19 mouse cellular contexts compared by ENCODE assay signal in the genomic region with DNA sequence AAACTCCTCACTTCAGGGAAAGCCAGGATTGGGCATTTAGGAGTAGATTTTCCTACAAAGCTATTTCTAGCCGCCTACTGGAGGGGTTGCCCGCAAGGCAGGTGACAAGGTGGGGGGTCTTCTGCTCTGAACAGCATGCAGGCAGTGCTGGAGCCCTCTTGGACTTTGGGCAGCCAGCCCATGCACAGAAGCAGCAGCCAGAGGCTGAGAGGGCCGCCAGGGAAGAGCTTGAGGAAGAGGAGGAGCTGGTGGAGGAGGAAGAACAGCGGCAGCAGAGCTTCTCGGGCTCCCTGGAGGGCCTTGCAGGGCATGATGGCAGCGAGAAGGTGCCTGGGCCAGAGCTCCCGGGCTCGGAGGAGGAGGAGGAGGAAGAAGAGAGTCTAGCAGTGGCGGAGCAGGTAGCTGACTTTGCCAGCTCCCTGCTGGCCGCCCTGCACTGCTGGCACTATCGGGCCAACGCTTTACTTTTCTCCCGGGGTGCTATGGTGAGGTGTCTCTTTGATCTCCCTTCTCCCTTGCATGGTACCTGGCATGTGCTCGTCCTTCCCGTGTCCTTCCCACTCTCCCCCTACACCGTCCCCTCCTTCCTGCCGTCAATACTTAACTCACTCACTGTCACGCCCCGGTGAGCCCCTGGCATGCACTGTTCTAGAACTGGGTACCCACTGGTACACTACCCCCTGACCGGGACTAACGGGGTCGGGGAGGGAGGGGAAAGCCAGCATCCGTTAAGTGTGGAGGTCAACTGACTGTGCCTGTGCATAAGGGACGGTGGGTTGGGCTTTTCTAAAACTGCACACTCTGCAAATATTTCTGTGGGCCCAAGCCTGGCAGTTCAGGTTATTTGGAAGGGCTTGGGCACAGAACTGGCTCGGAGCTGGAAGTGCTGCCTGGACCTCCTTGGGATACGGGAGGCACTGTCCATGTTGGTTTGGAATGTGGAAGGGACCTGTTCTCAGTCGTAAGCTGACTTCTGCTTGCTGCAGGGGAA. TPM values are rescaled to one million over a fixed set of nuclear protein-coding genes. Genes with fewer than 3 reads are reported as not detected.
DNase-seq lines count a peak whose midpoint lies in the region; ATAC-seq and TF ChIP-seq lines count a peak whose summit lies in the region.
"Had no signal": no experiment of that assay in that cellular context is flagged by ENCODE, and none has a peak within 500 bp of the region (broad histone marks: within the 10 kb centered on the region; RNA-seq: fewer than 3 reads in every experiment).

No protein-coding gene starts in this region.

- 58% methylated on average over 25 of the region's 27 CpGs for WGBS in midbrain, postnatal 0 days
- WGBS in midbrain, embryonic 16.5 days: 62% methylated on average over 27 of the region's 27 CpGs
- WGBS in kidney, embryonic 15.5 days: 50% methylated on average over 27 of the region's 27 CpGs
- 87% methylated on average over 27 of the region's 27 CpGs for WGBS in limb, embryonic 10.5 days

- no peak for ATAC-seq in midbrain, postnatal 0 days (ENCODE audit: low FRiP score)
- ATAC-seq in midbrain, embryonic 16.5 days: no peak
- peak; percentile 95 for ATAC-seq in kidney, embryonic 15.5 days (replicated peaks; ENCODE audit: low FRiP score)
- ATAC-seq: CD4-positive, CD25-positive, alpha-beta regulatory T cell, adult 4 months; intestine, postnatal 0 days had no signal

- no peak for TF ChIP-seq CTCF in midbrain, postnatal 0 days (IDR thresholded peaks at IDR 0.05)

- H3K9me3 ChIP-seq in midbrain, postnatal 0 days (ENCODE audit: low read length): no peaks in the 10 kb centered on the region
- no peaks in the 10 kb centered on the region for H3K9me3 ChIP-seq in midbrain, embryonic 16.5 days (replicated peaks; ENCODE audit: control insufficient read depth, low read length, poor library complexity, severe bottlenecking)
- no peaks in the 10 kb centered on the region for H3K9me3 ChIP-seq in kidney, embryonic 15.5 days (replicated peaks)
- no peaks in the 10 kb centered on the region for H3K9me3 ChIP-seq in limb, embryonic 10.5 days (replicated peaks)
- H3K9me3 ChIP-seq: heart, embryonic 10.5 days; hindbrain, embryonic 12.5 days; lung, embryonic 15.5 days had no signal

- H3K27me3 ChIP-seq in midbrain, postnatal 0 days (ENCODE audit: insufficient read depth, low read length): no peaks in the 10 kb centered on the region
- no peaks in the 10 kb centered on the region for H3K27me3 ChIP-seq in midbrain, embryonic 16.5 days (ENCODE audit: control insufficient read depth, insufficient read depth, low read depth, low read length)
- H3K27me3 ChIP-seq in kidney, embryonic 15.5 days: no peaks in the 10 kb centered on the region
- H3K27me3 ChIP-seq in limb, embryonic 10.5 days (ENCODE audit: low read depth, poor library complexity, severe bottlenecking): no peaks in the 10 kb centered on the region
- H3K27me3 ChIP-seq: hindbrain, embryonic 12.5 days; lung, embryonic 15.5 days had no signal

- H3K4me2 ChIP-seq in midbrain, postnatal 0 days (ENCODE audit: low read depth, low read length, poor library complexity, severe bottlenecking): peak overlapping the region; percentile 2; the same call in 1 of the 2 replicates
- H3K4me2 ChIP-seq in midbrain, embryonic 16.5 days (ENCODE audit: low read length): no peak overlapping the region
- peak overlapping the region; percentile 43 for H3K4me2 ChIP-seq in kidney, embryonic 15.5 days
- H3K4me2 ChIP-seq: hindbrain, embryonic 12.5 days; liver, embryonic 11.5 days; lung, embryonic 15.5 days had no signal

- DNase-seq in cerebellum, adult 11-12 months: peak; percentile 61
- DNase-seq in cerebellum, postnatal 14 days: no peak
- DNase-seq in midbrain, postnatal 0 days (ENCODE audit: low spot score): no peak
- no peak for DNase-seq in limb, embryonic 10.5 days (ENCODE audit: low spot score)
- no peak for DNase-seq in left cerebral cortex, adult 18-20 months (ENCODE audit: low spot score in 2 of 2)
- no peak for DNase-seq in right cerebral cortex, adult 18-20 months
- DNase-seq: adrenal gland, postnatal 10 days; gastrocnemius, postnatal 10 days; heart, postnatal 10 days; right cerebral cortex, postnatal 25 days; thymus, postnatal 4 days had no signal

- no peaks in the 10 kb centered on the region for H3K4me1 ChIP-seq in midbrain, postnatal 0 days (ENCODE audit: insufficient read depth, low read length)
- no peaks in the 10 kb centered on the region for H3K4me1 ChIP-seq in midbrain, embryonic 16.5 days (ENCODE audit: control insufficient read depth, insufficient read depth, low read length)
- H3K4me1 ChIP-seq in kidney, embryonic 15.5 days: peaks cover 40% of the 10 kb centered on the region
- H3K4me1 ChIP-seq in limb, embryonic 10.5 days: peaks cover 17% of the 10 kb centered on the region

- H3K9ac ChIP-seq in midbrain, postnatal 0 days (replicated peaks; ENCODE audit: low read length, poor library complexity, severe bottlenecking): no peak overlapping the region
- no peak overlapping the region for H3K9ac ChIP-seq in midbrain, embryonic 16.5 days (ENCODE audit: low read depth, low read length)
- H3K9ac ChIP-seq in kidney, embryonic 15.5 days: 0 out of 2 replicates have a peak overlapping the region, but pooled peaks have one; percentile 15
- H3K9ac ChIP-seq: hindbrain, embryonic 12.5 days; lung, embryonic 15.5 days had no signal

- no peaks in the 10 kb centered on the region for H3K36me3 ChIP-seq in midbrain, postnatal 0 days (ENCODE audit: insufficient read depth, low read length)
- H3K36me3 ChIP-seq in midbrain, embryonic 16.5 days (ENCODE audit: control insufficient read depth, insufficient read depth, low read length): no peaks in the 10 kb centered on the region
- H3K36me3 ChIP-seq in kidney, embryonic 15.5 days: peaks cover 47% of the 10 kb centered on the region
- H3K36me3 ChIP-seq in limb, embryonic 10.5 days: peaks cover 67% of the 10 kb centered on the region
- H3K36me3 ChIP-seq: hindbrain, embryonic 12.5 days had no signal

- no peak overlapping the region for H3K4me3 ChIP-seq in midbrain, postnatal 0 days (ENCODE audit: low read depth, low read length)
- H3K4me3 ChIP-seq in midbrain, embryonic 16.5 days (ENCODE audit: low read depth, low read length): no peak overlapping the region
- 0 out of 2 replicates have a peak overlapping the region, but pooled peaks have one; percentile 0 for H3K4me3 ChIP-seq in kidney, embryonic 15.5 days (replicated peaks)
- H3K4me3 ChIP-seq in limb, embryonic 10.5 days: no peak overlapping the region
- H3K4me3 ChIP-seq: heart, embryonic 10.5 days; hindbrain, embryonic 12.5 days; lung, embryonic 15.5 days had no signal

- H3K27ac ChIP-seq in midbrain, postnatal 0 days (ENCODE audit: low read depth, low read length): no peak overlapping the region
- no peak overlapping the region for H3K27ac ChIP-seq in midbrain, embryonic 16.5 days (ENCODE audit: low read length)
- peak overlapping the region; percentile 94 for H3K27ac ChIP-seq in kidney, embryonic 15.5 days
- H3K27ac ChIP-seq in limb, embryonic 10.5 days: 0 out of 2 replicates have a peak overlapping the region, but pooled peaks have one; percentile 25
- H3K27ac ChIP-seq: heart, embryonic 10.5 days; hindbrain, embryonic 12.5 days; lung, embryonic 15.5 days had no signal

RNA-seq across cellular contexts. Expression of a gene that starts 41.9 kb away (rescaled TPM):
- total RNA-seq in midbrain, postnatal 0 days (2014; rRNA removed): 6.2 and 8.4 TPM in 2 replicates
- polyA plus RNA-seq in midbrain, postnatal 0 days (2015; fragmentation: Nextera tagmentation; extraction: Ambion mirVana): 0.71 and 1.2 TPM in 2 replicates
- 0.93 and 1.3 TPM in 2 replicates for polyA plus RNA-seq in midbrain, embryonic 16.5 days (2015; fragmentation: Nextera tagmentation; extraction: Ambion mirVana)
- polyA plus RNA-seq in kidney, embryonic 15.5 days (2015; fragmentation: Nextera tagmentation; extraction: Ambion mirVana): 18.2 and 18.8 TPM in 2 replicates
- polyA plus RNA-seq in limb, embryonic 10.5 days (2016; fragmentation: Nextera tagmentation; extraction: Ambion mirVana): 5.7 and 6.2 TPM in 2 replicates
- 10 to 100 TPM; 12.6 to 14.5 TPM for total RNA-seq in left cerebral cortex, adult 18-20 months (2021)

Comparison
In these comparisons a context has a peak if more than half of its experiments do, and no peak if none do; other contexts are left out.
1. H3K27ac ChIP-seq: peak in kidney, embryonic 15.5 days (single experiment) and limb, embryonic 10.5 days (single experiment); none in midbrain, postnatal 0 days (single experiment) and midbrain, embryonic 16.5 days (single experiment).